Mouse (Mus musculus) layer of hippocampus, adult 11-12 months (tissue): ENCODE data around the gene Ppp1r8.
"Not testable (repeated sequence)": the region's sequence is repeated elsewhere in the genome, so short reads cannot be mapped to it uniquely, and the experiment has no call there.

Experiments used
- DNase-seq: peaks from one replicate; pipeline ENCODE4 v3.0.0; 2022; ENCODE audit warnings: low spot score

The Ppp1r8 gene

DNA sequence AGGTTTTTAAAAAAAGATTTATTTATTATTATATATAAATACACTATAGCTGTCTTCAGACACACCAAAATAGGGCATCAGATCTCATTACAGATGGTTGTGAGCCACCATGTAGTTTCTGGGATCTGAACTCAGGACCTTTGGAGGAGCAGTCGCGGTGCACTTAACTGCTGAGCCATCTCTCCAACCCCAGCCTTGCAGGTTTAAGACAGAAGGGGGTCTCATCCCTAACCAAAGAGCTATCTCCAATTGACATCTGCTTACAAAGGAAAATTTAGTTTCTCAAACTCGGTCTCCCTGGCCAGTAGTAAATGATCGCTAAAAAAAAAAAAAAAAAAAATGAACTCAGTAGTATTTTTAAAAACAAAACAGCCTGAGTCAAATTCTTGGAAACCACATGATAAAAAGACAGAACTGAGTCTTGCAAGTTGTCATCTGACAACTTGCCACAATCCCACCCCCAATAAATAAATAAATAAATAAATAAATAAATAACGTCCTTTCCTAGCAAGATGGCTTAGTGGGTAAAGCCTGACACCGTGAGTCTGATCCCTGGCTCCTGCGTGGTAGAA, 36.3 kb downstream of the Ppp1r8 start:
- no peak for DNase-seq

GRCm38 (mm10) chr4:132805599-132806197, 37.3 kb downstream of the Ppp1r8 start:
- DNase-seq = no peak

GRCm38 (mm10) chr4:132805146-132805545, 37.8 kb downstream of the Ppp1r8 start:
- no peak for DNase-seq

DNA sequence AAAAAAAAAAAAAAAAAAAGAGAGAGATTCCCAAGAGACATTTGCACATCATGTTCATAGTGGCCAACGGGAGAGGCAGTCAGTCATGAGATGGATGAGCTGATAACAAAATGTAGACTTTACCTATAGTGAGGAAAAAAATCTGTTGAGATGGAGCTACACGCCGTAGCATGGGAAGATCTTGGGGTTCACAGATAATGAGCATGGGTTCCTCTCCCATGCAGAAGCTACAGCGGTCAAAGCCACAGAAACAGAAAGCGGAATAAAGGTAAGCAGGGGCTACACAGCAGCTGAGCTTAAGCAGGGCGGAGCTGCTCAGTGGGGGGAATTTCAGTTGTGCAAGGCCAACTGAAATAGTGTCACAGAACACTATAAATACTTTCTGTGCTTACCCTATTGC, 38.6 kb downstream of the Ppp1r8 start:
- DNase-seq = no peak

- no peak for DNase-seq
Observed at GRCm38 (mm10) chr4:132803876-132804275, 39.1 kb downstream of the Ppp1r8 start.

GRCm38 (mm10) chr4:132803212-132803611, 39.8 kb downstream of the Ppp1r8 start:
- DNase-seq = no peak

DNA sequence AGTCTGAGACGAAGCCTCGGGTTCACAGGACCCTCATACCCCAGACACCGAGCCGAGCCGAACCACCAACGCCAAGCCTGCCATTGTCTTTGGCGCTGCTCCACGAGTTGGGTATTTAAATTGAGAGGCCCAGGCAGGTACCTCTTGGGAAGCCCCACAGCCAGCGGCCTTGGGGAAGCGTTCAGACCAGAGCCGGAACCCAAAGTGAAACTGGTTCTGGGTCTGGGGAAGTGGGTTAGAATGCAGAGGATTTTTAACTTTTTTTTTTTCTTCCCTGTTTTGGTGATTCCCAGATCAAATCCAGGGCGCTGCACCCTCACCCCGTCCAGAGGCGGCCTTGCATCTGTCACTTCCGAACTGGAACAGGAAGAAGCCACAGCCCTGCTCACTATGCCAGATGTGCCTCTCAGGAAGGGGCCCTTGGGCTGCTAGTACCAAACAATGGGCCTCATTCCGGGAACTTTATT, 40.8 kb downstream of the Ppp1r8 start:
- DNase-seq = no peak

DNA sequence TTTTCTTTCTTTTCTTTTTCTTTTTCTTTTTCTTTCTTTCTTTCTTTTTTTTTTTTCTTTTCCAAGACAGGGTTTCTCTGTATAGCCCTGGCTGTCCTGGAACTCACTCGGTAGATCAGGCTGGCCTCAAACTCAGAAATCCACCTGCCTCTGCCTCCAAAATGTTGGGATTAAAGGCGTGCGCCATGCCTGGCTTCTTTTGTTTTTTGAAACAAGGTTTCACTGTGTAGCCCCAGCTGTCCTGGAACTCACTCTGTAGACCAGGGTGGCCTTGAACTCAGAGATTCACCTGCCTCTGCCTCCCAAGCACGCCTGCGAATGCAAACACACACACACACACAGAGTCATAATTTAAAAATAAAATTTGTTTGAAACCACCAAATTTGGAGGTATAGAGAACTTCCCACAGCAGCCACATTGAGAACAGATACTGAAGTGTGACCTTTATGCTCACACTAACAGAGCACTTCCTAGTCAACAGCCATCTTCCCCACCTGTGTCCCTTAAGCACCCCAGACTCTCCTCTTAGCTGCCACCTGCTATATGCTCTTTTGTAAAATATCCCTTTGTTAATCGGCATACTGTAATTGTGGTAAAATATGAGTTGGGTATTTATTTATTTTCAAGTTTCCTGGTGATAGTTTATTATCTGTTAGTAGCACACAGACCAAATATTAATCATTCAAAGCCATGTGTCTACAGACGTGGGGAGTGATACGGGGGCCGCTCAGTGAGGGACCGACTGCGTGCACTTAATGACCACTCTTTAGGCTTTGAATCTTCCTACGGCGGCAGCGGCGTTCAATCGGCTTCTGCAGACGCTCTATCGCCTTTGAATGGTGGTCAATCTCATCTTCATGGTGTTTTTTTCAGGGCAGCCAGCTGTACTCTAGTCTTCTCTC, 41.5 kb downstream of the Ppp1r8 start:
- no peak for DNase-seq

DNA sequence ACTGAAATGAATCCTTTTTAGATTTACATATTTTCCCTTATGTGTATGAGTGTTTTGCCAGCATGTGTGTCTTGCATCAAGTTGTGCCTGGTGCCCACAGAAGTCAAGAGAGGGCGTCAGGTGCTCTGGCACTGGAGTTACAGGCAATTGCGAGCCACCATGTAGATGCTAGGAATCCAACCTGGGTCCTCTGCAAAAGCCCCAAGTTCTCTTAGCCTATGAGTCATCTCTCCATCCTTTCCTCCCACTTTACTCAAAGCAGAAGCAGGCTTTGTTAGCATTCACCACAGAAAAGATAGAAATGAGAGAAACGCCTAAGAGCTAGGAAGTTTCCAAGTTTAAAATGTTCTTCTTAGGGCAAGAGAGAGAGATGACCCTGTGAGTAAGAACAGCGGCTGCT, 43.1 kb downstream of the Ppp1r8 start:
- no peak for DNase-seq

DNA sequence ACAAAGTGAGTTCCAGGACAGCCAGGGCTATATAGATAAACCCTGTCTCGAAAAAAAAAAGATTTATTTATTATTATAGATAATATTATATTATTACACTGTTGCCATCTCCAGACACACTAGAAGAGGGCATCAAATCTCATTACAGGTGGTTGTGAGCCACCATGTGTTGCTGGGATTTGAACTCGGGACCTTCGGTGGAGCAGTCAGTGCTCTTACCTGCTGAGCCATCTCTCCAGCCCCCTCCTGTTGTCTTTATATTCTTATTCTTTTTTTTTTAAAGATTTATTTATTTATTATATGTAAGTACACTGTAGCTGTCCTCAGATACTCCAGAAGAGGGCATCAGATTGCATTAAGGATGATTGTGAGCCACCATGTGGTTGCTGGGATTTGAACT, 44.3 kb downstream of the Ppp1r8 start:
- not testable (repeated sequence) for DNase-seq

- no peak for DNase-seq
Observed at GRCm38 (mm10) chr4:132798028-132798427, 44.9 kb downstream of the Ppp1r8 start.

- no peak for DNase-seq
Observed at GRCm38 (mm10) chr4:132797461-132797860, 45.5 kb downstream of the Ppp1r8 start.

DNA sequence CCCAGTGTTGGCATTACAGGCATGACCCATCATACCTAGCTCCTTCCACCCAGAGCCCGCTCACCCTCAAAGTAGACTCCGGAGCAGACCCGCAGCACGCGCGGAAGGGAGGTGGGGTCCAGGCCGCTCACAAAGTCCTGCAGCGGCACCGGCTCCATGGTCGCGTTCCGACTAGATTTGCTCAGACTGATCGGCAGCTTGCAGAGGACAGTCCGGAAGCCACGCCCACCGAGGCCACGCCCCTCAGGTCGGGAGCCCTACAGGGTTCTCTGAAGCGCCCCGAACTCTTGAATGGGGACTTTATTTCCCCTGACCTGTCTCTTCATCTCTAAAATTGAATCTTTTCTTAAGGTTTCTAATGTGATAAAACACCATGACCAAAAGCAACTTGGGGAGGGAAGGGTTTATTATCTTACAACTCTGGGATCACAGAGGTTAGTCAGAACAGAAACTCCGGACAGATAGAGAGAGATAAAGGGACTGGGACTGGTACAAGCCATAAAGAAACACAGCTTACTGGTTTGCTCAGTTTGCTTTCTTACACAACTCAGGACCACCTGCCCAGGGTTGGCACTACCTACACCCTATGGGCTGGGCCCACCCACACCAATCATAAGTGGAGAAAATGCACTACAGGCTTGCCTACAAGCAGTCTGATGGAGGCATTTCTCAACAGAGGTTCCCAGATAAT, 46.6 kb downstream of the Ppp1r8 start, which contains the start of gene Themis2:
TSS of gene Themis2 (minus strand) at position 192 of the 691 bp plus-strand sequence.
- DNase-seq = peak; percentile 68

DNA sequence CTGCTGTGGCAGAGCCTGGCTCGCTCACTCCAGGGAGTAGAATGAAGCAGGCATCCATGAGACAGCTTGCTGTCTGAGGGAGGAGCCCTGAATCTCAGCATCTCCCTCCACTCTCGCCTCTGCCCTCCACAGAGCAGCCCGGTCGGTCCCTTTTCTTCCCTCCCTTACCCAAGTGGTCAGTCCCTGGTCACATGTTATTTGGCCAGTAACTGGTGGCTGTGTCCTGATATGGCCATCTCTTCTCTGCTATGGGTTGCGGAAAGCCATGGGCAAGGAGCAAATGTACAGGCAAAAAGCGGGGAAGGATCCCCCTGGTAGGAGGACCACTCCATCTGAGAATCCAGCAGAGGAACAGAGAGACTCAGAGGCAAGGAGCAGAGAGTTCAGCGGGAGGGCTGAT, 47.8 kb downstream of the Ppp1r8 start:
- DNase-seq = no peak

DNA sequence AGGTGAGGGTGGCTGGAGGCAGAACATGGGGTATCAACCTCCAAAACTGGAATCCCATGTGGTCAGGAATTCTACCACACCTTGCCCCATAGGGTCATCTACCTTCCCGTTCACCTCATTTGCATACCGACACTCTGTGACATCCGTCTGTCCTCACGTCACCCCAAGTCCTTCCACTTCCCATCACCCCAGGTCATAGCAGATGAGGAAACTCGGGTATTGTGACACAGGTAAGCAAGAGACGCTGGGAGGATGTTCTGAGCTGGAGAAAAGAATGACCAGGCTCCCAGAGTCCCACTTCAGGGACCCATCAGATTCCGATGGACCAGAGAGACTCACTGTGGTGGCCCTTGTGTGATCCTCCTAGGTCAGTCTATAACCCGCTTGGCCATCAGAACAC, 48.2 kb downstream of the Ppp1r8 start:
- DNase-seq = no peak

DNA sequence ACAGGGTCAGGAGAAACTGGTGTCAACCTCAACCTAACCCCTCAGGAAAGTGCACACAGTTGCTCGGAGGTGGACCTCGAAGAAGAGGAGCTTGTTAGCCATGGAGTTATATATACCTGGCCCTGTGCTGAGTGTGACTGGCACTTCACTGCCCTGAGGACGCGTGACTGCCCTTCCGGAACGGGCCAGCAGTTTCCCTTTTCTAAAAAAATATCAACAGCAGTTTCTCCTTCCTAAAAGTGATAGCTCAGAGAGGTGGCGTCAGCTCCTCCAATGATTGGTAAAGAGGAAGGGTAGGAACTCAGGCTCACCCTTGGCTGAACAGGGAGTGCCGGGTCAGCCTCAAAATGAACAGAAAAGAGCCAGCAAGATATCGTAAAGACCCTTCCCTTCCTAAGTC, 48.9 kb downstream of the Ppp1r8 start:
- no peak for DNase-seq

- DNase-seq = not testable (repeated sequence)
Observed at GRCm38 (mm10) chr4:132793322-132794004, 49.5 kb downstream of the Ppp1r8 start.

DNA sequence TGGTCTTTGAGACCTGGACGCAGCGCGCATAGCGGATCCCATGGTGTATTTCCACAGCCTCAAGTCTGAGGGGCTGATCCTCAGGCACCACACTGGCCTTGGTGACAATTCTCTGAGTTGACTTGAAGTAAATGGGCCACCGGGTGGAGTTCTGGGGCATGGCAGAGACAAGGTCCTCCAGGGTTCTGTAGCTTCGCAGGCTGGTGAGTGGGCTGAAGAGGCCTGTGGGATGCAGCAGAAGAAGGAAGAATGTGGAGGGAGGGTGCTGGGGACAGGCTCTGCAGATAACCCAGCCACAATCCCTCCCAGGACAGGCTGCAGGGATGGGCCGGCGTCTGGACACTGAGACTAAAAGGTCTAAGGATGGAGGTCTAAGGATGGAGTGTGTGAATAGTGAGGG, 53.2 kb downstream of the Ppp1r8 start:
- DNase-seq = no peak

DNA sequence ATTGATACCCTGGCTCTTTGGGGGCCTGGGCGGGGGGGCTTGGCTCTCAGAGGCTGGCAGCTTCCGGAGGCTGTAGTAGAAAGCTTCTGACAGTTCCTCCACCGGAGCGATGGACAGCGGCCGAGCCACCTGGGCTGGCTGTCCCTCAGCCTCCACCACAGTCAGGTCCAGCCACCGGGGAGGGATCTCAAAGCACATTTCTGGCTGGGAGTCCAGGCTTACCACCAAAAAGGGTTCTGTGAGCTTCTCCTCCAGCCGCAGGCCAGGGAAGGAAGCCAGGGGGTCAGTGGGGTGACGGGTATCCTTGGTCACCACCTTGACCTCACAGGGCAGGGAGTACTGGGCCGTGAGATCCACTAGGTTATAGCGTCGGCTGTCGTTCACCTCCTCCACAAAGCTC, 57.7 kb downstream of the Ppp1r8 start:
- DNase-seq = no peak

GRCm38 (mm10) chr4:132783732-132784131, 59.2 kb downstream of the Ppp1r8 start:
- no peak for DNase-seq

DNA sequence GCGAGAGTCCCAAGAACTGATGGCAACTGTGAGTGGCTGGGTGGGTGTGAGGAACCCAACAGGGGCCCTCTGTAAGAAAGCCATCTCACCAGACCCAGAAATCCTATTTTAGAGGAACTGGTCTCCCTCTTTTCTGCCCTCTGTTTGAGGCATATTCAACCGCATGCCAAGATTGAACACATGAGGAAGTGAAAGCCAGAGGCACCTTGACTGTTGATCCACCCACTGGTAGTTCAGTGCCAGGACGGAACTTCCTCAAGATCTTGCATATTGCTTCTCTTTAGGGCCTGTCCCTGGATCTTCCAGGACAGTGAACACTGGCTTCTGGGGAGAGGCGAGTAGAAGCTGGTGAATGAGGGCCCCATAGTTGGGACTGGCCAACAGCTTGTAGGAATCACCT, 62.7 kb downstream of the Ppp1r8 start:
- DNase-seq = no peak
